28 mouse cellular contexts compared by ENCODE assay signal in genomic region chr6:50718631-50719030, GRCm38 (mm10).
DNase-seq lines count a peak whose midpoint lies in the region; ATAC-seq and TF ChIP-seq lines count a peak whose summit lies in the region.
"Had no signal": no experiment of that assay in that cellular context is flagged by ENCODE, and none has a peak within 500 bp of the region (broad histone marks: within the 10 kb centered on the region; RNA-seq: fewer than 3 reads in every experiment).

No protein-coding gene starts in this region.

- H3K4me3 ChIP-seq in limb, embryonic 14.5 days (replicated peaks; ENCODE audit: low read length): no peak overlapping the region
- no peak overlapping the region for H3K4me3 ChIP-seq in limb, embryonic 10.5 days
- no peak overlapping the region for H3K4me3 ChIP-seq in embryonic facial prominence, embryonic 14.5 days (ENCODE audit: low read depth, low read length)
- H3K4me3 ChIP-seq in midbrain, postnatal 0 days (ENCODE audit: low read depth, low read length): no peak overlapping the region
- H3K4me3 ChIP-seq: forebrain, embryonic 12.5 days; forebrain, embryonic 15.5 days; heart, embryonic 12.5 days; heart, embryonic 15.5 days; hindbrain, embryonic 10.5 days; hindbrain, embryonic 13.5 days; intestine, embryonic 15.5 days had no signal

- no peak overlapping the region for H3K4me2 ChIP-seq in limb, embryonic 14.5 days (replicated peaks; ENCODE audit: low read depth, low read length, severe bottlenecking)
- H3K4me2 ChIP-seq in embryonic facial prominence, embryonic 14.5 days (ENCODE audit: low read depth, low read length): no peak overlapping the region
- H3K4me2 ChIP-seq in midbrain, postnatal 0 days (ENCODE audit: low read depth, low read length, poor library complexity, severe bottlenecking): no peak overlapping the region
- H3K4me2 ChIP-seq: forebrain, embryonic 12.5 days; forebrain, embryonic 15.5 days; heart, embryonic 12.5 days; heart, embryonic 15.5 days; hindbrain, embryonic 13.5 days; intestine, embryonic 15.5 days had no signal

- H3K9me3 ChIP-seq in limb, embryonic 14.5 days (ENCODE audit: control insufficient read depth, low read length): no peaks in the 10 kb centered on the region
- H3K9me3 ChIP-seq in limb, embryonic 10.5 days (replicated peaks): no peaks in the 10 kb centered on the region
- H3K9me3 ChIP-seq in embryonic facial prominence, embryonic 14.5 days (ENCODE audit: control insufficient read depth, low read length): no peaks in the 10 kb centered on the region
- no peaks in the 10 kb centered on the region for H3K9me3 ChIP-seq in midbrain, postnatal 0 days (ENCODE audit: low read length)
- H3K9me3 ChIP-seq: forebrain, embryonic 12.5 days; forebrain, embryonic 15.5 days; G1E; heart, embryonic 12.5 days; heart, embryonic 15.5 days; hindbrain, embryonic 10.5 days; hindbrain, embryonic 13.5 days; intestine, embryonic 15.5 days had no signal

- WGBS in limb, embryonic 14.5 days: 30% methylated on average over 4 of the region's 4 CpGs
- 72% methylated on average over 4 of the region's 4 CpGs for WGBS in limb, embryonic 10.5 days
- WGBS in embryonic facial prominence, embryonic 14.5 days: 20% methylated on average over 4 of the region's 4 CpGs
- WGBS in midbrain, postnatal 0 days: 14% methylated on average over 4 of the region's 4 CpGs

- 0 out of 2 replicates have a peak, but pooled peaks cover 2% of the 10 kb centered on the region for H3K27me3 ChIP-seq in limb, embryonic 14.5 days (ENCODE audit: control insufficient read depth, insufficient read depth, low read length)
- no peaks in the 10 kb centered on the region for H3K27me3 ChIP-seq in limb, embryonic 10.5 days (ENCODE audit: low read depth, poor library complexity, severe bottlenecking)
- no peaks in the 10 kb centered on the region for H3K27me3 ChIP-seq in embryonic facial prominence, embryonic 14.5 days (replicated peaks; ENCODE audit: control insufficient read depth, insufficient read depth, low read length)
- no peaks in the 10 kb centered on the region for H3K27me3 ChIP-seq in midbrain, postnatal 0 days (ENCODE audit: insufficient read depth, low read length)
- H3K27me3 ChIP-seq: forebrain, embryonic 12.5 days; forebrain, embryonic 15.5 days; heart, embryonic 12.5 days; heart, embryonic 15.5 days; hindbrain, embryonic 13.5 days; intestine, embryonic 15.5 days had no signal

- H3K9ac ChIP-seq in limb, embryonic 14.5 days (ENCODE audit: low read depth, low read length, severe bottlenecking): no peak overlapping the region
- H3K9ac ChIP-seq in embryonic facial prominence, embryonic 14.5 days (ENCODE audit: low read depth, low read length): no peak overlapping the region
- no peak overlapping the region for H3K9ac ChIP-seq in midbrain, postnatal 0 days (replicated peaks; ENCODE audit: low read length, poor library complexity, severe bottlenecking)
- H3K9ac ChIP-seq: forebrain, embryonic 12.5 days; forebrain, embryonic 15.5 days; heart, embryonic 12.5 days; heart, embryonic 15.5 days; hindbrain, embryonic 13.5 days; intestine, embryonic 15.5 days had no signal

- no peak overlapping the region for H3K27ac ChIP-seq in limb, embryonic 14.5 days (replicated peaks; ENCODE audit: low read depth, low read length)
- no peak overlapping the region for H3K27ac ChIP-seq in limb, embryonic 10.5 days
- peak overlapping the region; percentile 46; the same call in 1 of the 2 replicates for H3K27ac ChIP-seq in embryonic facial prominence, embryonic 14.5 days (replicated peaks; ENCODE audit: low read depth, low read length)
- no peak overlapping the region for H3K27ac ChIP-seq in midbrain, postnatal 0 days (ENCODE audit: low read depth, low read length)
- H3K27ac ChIP-seq: forebrain, embryonic 12.5 days; forebrain, embryonic 15.5 days; heart, embryonic 15.5 days; hindbrain, embryonic 13.5 days; intestine, embryonic 15.5 days had no signal

- H3K36me3 ChIP-seq in limb, embryonic 14.5 days (ENCODE audit: control insufficient read depth, insufficient read depth, low read length): no peaks in the 10 kb centered on the region
- H3K36me3 ChIP-seq in limb, embryonic 10.5 days: no peaks in the 10 kb centered on the region
- H3K36me3 ChIP-seq in embryonic facial prominence, embryonic 14.5 days (ENCODE audit: control insufficient read depth, insufficient read depth, low read length): no peaks in the 10 kb centered on the region
- no peaks in the 10 kb centered on the region for H3K36me3 ChIP-seq in midbrain, postnatal 0 days (ENCODE audit: insufficient read depth, low read length)
- H3K36me3 ChIP-seq: forebrain, embryonic 12.5 days; forebrain, embryonic 15.5 days; G1E; heart, embryonic 12.5 days; heart, embryonic 15.5 days; hindbrain, embryonic 10.5 days; hindbrain, embryonic 13.5 days; intestine, embryonic 15.5 days had no signal

- ATAC-seq in limb, embryonic 14.5 days (ENCODE audit: low FRiP score, low read depth): no peak
- no peak for ATAC-seq in embryonic facial prominence, embryonic 14.5 days (ENCODE audit: low read depth)
- no peak for ATAC-seq in erythroid progenitor cell, adult 5-6 weeks (replicated peaks; ENCODE audit: low FRiP score, poor library complexity, severe bottlenecking)
- ATAC-seq in monocyte, adult 5-6 weeks (replicated peaks; ENCODE audit: insufficient number of reproducible peaks, low FRiP score, low TSS enrichment, poor library complexity, severe bottlenecking): no peak
- no peak for ATAC-seq in midbrain, postnatal 0 days (ENCODE audit: low FRiP score)
- ATAC-seq: forebrain, embryonic 15.5 days; hindbrain, embryonic 16.5 days; intestine, embryonic 15.5 days had no signal

- TF ChIP-seq POLR2A in limb, embryonic 14.5 days (IDR thresholded peaks at IDR 0.05; ENCODE audit: borderline replicate concordance, extremely low read depth, insufficient read depth, insufficient read length): no peak

- no peak for TF ChIP-seq CTCF in midbrain, postnatal 0 days (IDR thresholded peaks at IDR 0.05)

- DNase-seq in limb, embryonic 14.5 days (ENCODE audit: low spot score): peak; percentile 36
- no peak for DNase-seq in limb, embryonic 10.5 days (ENCODE audit: low spot score)
- peak; percentile 87 for DNase-seq in R1 (ENCODE audit: low read depth, low spot score)
- peak; percentile 68 for DNase-seq in embryonic facial prominence, embryonic 14.5 days (ENCODE audit: low spot score)
- no peak for DNase-seq in midbrain, postnatal 0 days (ENCODE audit: low spot score)
- DNase-seq: adrenal gland, postnatal 10 days; adrenal gland, postnatal 36 days; B cell, adult 2 months; cerebellum, adult 18-20 months; cerebellum, adult 9-11 months; cerebellum, postnatal 25 days; embryo, embryonic 11 days; gastrocnemius, postnatal 25 days; heart, adult 18-20 months; heart, postnatal 10 days; heart, postnatal 36 days; kidney, adult 2 months had no signal

- peaks cover 12% of the 10 kb centered on the region for H3K4me1 ChIP-seq in limb, embryonic 14.5 days (ENCODE audit: control insufficient read depth, insufficient read depth, low read length)
- H3K4me1 ChIP-seq in limb, embryonic 10.5 days: peaks cover 7% of the 10 kb centered on the region; the same call in 1 of the 2 replicates
- peaks cover 34% of the 10 kb centered on the region for H3K4me1 ChIP-seq in embryonic facial prominence, embryonic 14.5 days (ENCODE audit: control insufficient read depth, insufficient read depth, low read length)
- no peaks in the 10 kb centered on the region for H3K4me1 ChIP-seq in midbrain, postnatal 0 days (ENCODE audit: insufficient read depth, low read length)
- H3K4me1 ChIP-seq: heart, embryonic 12.5 days; heart, embryonic 15.5 days; intestine, embryonic 15.5 days had no signal

Comparison
In these comparisons a context has a peak if more than half of its experiments do, and no peak if none do; other contexts are left out.
1. DNase-seq: peak in limb, embryonic 14.5 days (single experiment), R1 (single experiment) and embryonic facial prominence, embryonic 14.5 days (single experiment); none in limb, embryonic 10.5 days (single experiment) and midbrain, postnatal 0 days (single experiment).